Mouse (Mus musculus) testis, adult 2 months (tissue): ENCODE data around the gene Slc8a1.

Source experiments
- CTCF ChIP-seq: fragments of 200-500 bp; IDR thresholded peaks from 2 replicates; pipeline ENCODE4 v1.5.1; 2012; ENCODE audit warnings: low read depth, mild to moderate bottlenecking, inconsistent platforms, low read length, moderate library complexity; ENCODE audit not compliant: control insufficient read depth, insufficient read depth, insufficient replicate concordance
- POLR2A ChIP-seq: fragments of 200-500 bp; IDR thresholded peaks from 2 replicates; pipeline ENCODE4 v1.6.1; 2012; ENCODE audit warnings: low read depth, mild to moderate bottlenecking, inconsistent platforms, low read length, moderate library complexity; ENCODE audit not compliant: control insufficient read depth

DNA sequence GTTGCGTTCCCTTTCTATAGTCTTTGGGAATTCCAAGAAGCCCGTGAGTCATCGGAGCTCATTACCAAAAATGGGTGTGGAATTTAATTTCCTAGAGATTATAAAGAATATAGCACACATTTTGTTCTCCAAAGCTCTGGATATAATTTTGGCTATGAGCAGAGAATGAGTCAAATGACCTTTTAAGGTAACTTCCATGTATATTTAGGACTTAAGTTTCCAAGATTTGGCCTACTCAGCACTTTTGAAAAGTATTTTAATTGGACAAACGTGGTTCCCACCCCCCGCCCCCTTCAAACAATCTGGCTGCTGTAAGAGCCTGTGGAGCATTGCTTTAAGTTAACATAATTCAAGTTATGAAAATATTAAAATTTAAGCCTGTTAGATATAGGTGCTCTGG is 151.4 kb downstream of the Slc8a1 start:
- TF ChIP-seq POLR2A: no peak
- TF ChIP-seq CTCF: no peak
